Mouse (Mus musculus) small intestine, adult 2 months (tissue): ENCODE data around the gene Mrpl42. TPM values are rescaled to one million over a fixed set of nuclear protein-coding genes. Genes with fewer than 3 reads are reported as not detected.

ENCODE experiments used
- H3K27ac ChIP-seq: fragments of 200-500 bp; 2 replicates; pipeline ENCODE4 v1.5.1; 2012; ENCODE audit warnings: low read depth, low read length, control low read depth, inconsistent platforms; ENCODE audit not compliant: insufficient read depth
- H3K27me3 ChIP-seq: fragments of 200-500 bp; 2 replicates; pipeline ENCODE4 v1.6.1; 2012; ENCODE audit warnings: mild to moderate bottlenecking, moderate library complexity, low read length, inconsistent platforms; ENCODE audit not compliant: control insufficient read depth, insufficient read depth
- H3K36me3 ChIP-seq: fragments of 200-500 bp; 2 replicates; pipeline ENCODE4 v1.6.1; 2012; ENCODE audit warnings: mild to moderate bottlenecking, low read length, control low read depth, inconsistent platforms; ENCODE audit not compliant: control insufficient read depth, insufficient read depth
- H3K4me1 ChIP-seq: fragments of 200-500 bp; 2 replicates; pipeline ENCODE4 v1.6.1; 2012; ENCODE audit warnings: low read length, inconsistent platforms, mixed read lengths; ENCODE audit not compliant: control insufficient read depth, insufficient read depth, insufficient read length
- H3K4me3 ChIP-seq: fragments of 200-500 bp; 2 replicates; pipeline ENCODE4 v1.5.1; 2012; ENCODE audit warnings: low read depth, mild to moderate bottlenecking, control low read depth, inconsistent platforms, low read length, moderate library complexity
- CTCF ChIP-seq: fragments of 200-500 bp; IDR thresholded peaks from 2 replicates; pipeline ENCODE4 v1.5.1; 2012; ENCODE audit warnings: low read depth, mild to moderate bottlenecking, control low read depth, inconsistent platforms, low read length, moderate library complexity, mixed read lengths; ENCODE audit not compliant: insufficient replicate concordance, insufficient read length; ENCODE audit errors: extremely low read depth
- POLR2A ChIP-seq: fragments of 200-500 bp; IDR thresholded peaks from 2 replicates; pipeline ENCODE4 v1.6.1; 2012; ENCODE audit warnings: low read depth, mild to moderate bottlenecking, control low read depth, inconsistent platforms, low read length, moderate library complexity
- WGBS: fragments of 180-500 bp; shearing (Covaris S2); methylation state at CpG from one replicate; pipeline ENCODE4 v1.1.7; 2018; 5-methylcytosine and 5-hydroxymethylcytosine counted together
- polyA plus RNA-seq: library from polyadenylated mRNA; depleted of rRNA; stranded (reverse); fragments of >200 nt; gene quantifications from 2 replicates; pipeline ENCODE4 v1.2.3, GENCODE M21; 2012

Mrpl42 gene
- polyA plus RNA-seq, 1 experiment = 38.2 TPM

- no peak for TF ChIP-seq CTCF
- TF ChIP-seq POLR2A = no peak
- no peak overlapping the region for H3K27ac ChIP-seq
- H3K36me3 ChIP-seq = no peaks in the 10 kb centered on the region
- WGBS = 88% methylated on average over 5 of the region's 5 CpGs
- H3K4me1 ChIP-seq = peaks cover 10% of the 10 kb centered on the region; the same call in 1 of the 2 replicates
- no peaks in the 10 kb centered on the region for H3K27me3 ChIP-seq
- H3K4me3 ChIP-seq = no peak overlapping the region
These were observed 31.2 kb upstream of the Mrpl42 start for GRCm38 (mm10) chr10:95532916-95533315.

- H3K36me3 ChIP-seq = no peaks in the 10 kb centered on the region
- no peak overlapping the region for H3K4me3 ChIP-seq
- no peak overlapping the region for H3K27ac ChIP-seq
- H3K4me1 ChIP-seq = peaks cover 10% of the 10 kb centered on the region; the same call in 1 of the 2 replicates
- TF ChIP-seq CTCF = no peak
- H3K27me3 ChIP-seq = no peaks in the 10 kb centered on the region
- WGBS = 63% methylated on average over 2 of the region's 2 CpGs
These were observed 28.9 kb upstream of the Mrpl42 start for GRCm38 (mm10) chr10:95530551-95531121.

DNA sequence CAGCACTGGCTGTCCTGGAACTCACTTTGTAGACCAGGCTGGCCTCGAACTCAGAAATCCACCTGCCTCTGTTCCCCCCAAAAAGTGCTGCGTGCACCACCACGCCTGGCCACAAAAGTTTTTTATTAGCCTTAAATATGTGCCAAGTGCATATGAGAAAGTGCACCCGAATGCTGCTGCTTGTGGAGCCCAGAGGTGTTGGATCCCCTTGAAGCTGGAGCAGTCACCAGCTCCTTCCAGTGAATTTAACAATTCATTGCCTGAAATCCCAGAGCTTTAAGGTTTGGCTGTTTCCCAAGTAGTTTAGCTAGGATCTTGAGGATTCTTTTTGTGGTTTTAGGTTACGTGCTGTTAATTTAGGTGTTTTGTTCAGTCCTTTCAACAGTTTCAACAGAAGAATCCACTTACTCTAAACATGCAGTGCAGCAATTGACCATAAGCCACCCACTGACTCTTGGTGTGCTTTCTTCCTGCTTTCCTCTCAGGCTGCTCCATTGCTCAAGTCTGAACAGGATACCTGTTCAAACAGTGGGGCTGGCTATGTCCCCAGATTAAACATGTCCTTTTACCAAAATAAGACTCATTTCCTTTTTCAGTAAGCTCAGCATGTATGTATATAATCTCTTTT is 24.9 kb upstream of the Mrpl42 start:
- Histone ChIP-seq H3K27me3 (no peaks in the 10 kb centered on the region), H3K36me3 (no peaks in the 10 kb centered on the region), H3K4me3 (no peak overlapping the region), H3K27ac (no peak overlapping the region), H3K4me1 (peaks cover 6% of the 10 kb centered on the region; the same call in 1 of the 2 replicates)
- 57% methylated on average over 5 of the region's 5 CpGs for WGBS
- no peak for TF ChIP-seq CTCF
- no peak for TF ChIP-seq POLR2A

- Histone ChIP-seq H3K36me3 (no peaks in the 10 kb centered on the region), H3K27me3 (no peaks in the 10 kb centered on the region), H3K4me1 (peaks cover 6% of the 10 kb centered on the region; the same call in 1 of the 2 replicates), H3K4me3 (no peak overlapping the region), H3K27ac (no peak overlapping the region)
- TF ChIP-seq CTCF (no peak), POLR2A (no peak)
- 88% methylated on average over 5 of the region's 5 CpGs for WGBS
These were observed 24.1 kb upstream of the Mrpl42 start for GRCm38 (mm10) chr10:95525871-95526270.

GRCm38 (mm10) chr10:95525037-95525675 is 23.4 kb upstream of the Mrpl42 start:
- Histone ChIP-seq H3K27ac (no peak overlapping the region), H3K4me3 (no peak overlapping the region), H3K27me3 (no peaks in the 10 kb centered on the region), H3K4me1 (0 out of 2 replicates have a peak, but pooled peaks cover 3% of the 10 kb centered on the region), H3K36me3 (no peaks in the 10 kb centered on the region)
- TF ChIP-seq POLR2A (no peak), CTCF (no peak)
- WGBS = 31% methylated on average over 6 of the region's 6 CpGs

- Histone ChIP-seq H3K4me3 (no peak overlapping the region), H3K36me3 (no peaks in the 10 kb centered on the region), H3K4me1 (peaks cover 7% of the 10 kb centered on the region; the same call in 1 of the 2 replicates), H3K27me3 (no peaks in the 10 kb centered on the region), H3K27ac (no peak overlapping the region)
- WGBS = 85% methylated on average over 6 of the region's 6 CpGs
- TF ChIP-seq CTCF (no peak), POLR2A (no peak)
These were observed 15.9 kb upstream of the Mrpl42 start for GRCm38 (mm10) chr10:95517656-95518055.

DNA sequence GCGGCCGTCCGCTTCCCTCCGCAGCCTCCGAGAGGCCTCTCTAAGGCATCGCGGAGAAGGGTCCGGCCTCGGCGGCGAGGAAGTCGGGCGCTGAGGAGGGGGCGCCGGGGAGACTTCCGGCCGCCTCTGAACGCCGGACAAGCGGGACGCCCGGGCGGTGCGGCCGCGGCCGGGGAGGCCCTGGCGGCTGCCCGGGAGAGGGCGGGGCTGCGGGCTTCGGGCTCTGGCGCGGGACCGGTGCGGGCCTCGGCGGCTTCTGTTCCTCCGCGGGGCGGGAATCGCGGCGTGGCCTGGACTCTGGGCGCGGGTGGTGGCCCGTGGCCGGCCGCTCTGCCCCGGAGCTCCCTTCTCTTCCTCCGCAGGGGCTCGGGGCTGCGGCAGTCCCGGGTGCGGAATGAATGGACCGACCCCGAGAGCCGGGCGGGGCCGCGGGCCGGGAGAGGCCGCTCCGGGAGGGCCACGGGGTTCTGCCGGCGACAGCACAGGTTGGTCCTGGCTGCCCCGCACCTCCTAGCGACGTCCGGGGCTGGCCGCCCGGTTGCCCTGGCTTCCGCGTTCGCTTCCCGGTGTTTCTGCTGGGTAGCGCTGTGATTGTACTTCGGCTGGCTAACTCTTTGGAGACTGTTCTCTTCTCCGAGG is 13.7 kb upstream of the Mrpl42 start:
- peaks cover 7% of the 10 kb centered on the region; the same call in 1 of the 2 replicates for H3K4me1 ChIP-seq
- H3K27me3 ChIP-seq = no peaks in the 10 kb centered on the region
- peak overlapping the region; percentile 98 for H3K4me3 ChIP-seq
- H3K27ac ChIP-seq = peak overlapping the region; percentile 95
- WGBS = under 1% methylated on average over 80 of the region's 80 CpGs
- no peaks in the 10 kb centered on the region for H3K36me3 ChIP-seq
- TF ChIP-seq CTCF = no peak
- no peak; the same call in 1 of the 2 replicates for TF ChIP-seq POLR2A
